Mouse (Mus musculus): ENCODE data around the gene Crlf3.

DNA sequence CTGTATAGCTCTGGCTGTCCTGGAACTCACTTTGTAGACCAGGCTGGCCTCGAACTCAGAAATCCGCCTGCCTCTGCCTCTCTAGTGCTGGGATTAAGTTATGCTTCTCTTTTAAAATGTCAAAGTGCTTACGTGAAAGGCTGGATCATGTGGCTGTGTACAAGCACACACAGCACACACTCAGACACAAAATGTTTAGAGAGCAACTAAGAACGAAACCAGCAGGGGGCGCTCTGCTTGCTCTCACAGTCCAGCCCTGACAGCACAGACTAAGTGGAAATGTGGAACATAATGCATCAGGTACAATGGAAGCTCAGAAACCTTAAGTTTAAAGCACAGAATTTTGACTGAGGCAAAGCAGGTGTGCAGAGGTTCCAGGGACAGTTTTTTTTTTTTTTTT is 6.1 kb upstream of the Crlf3 start:
- TF ChIP-seq CTCF (IDR thresholded peaks at IDR 0.05; ENCODE audit: low read depth) (peak; percentile 89), EP300 (optimal IDR thresholded peaks at IDR 0.05) (no peak)
